Mouse (Mus musculus) ES-E14 (cell line): ENCODE measurements around the gene Nme7. TPM values are rescaled to one million over a fixed set of nuclear protein-coding genes. Genes with fewer than 3 reads are reported as not detected.

ENCODE experiments used
- DNase-seq: peaks from one replicate; pipeline ENCODE4 v3.0.0-alpha.2; 2013; ENCODE audit warnings: low read depth, low spot score
- H3K27ac ChIP-seq: 2 replicates; pipeline ENCODE4 v1.5.1; 2012; ENCODE audit warnings: low read depth, mild to moderate bottlenecking, low read length, moderate library complexity, mixed read lengths; ENCODE audit not compliant: poor library complexity, insufficient read depth, severe bottlenecking
- H3K36me3 ChIP-seq: 2 replicates; pipeline ENCODE4 v1.6.1; 2012; ENCODE audit warnings: mild to moderate bottlenecking, low read length, moderate library complexity, mixed read lengths; ENCODE audit not compliant: control insufficient read depth, poor library complexity, insufficient read depth, severe bottlenecking
- H3K4me1 ChIP-seq, 2 experiments: fragments of 150-350 bp in 1 of 2; sonication (generic) in 1 of 2; 2 replicates each; pipeline ENCODE4 v1.6.1; 2012; ENCODE audit warnings: low read length in 2 of 2, mild to moderate bottlenecking in 1 of 2, mixed read lengths in 1 of 2; ENCODE audit not compliant: control insufficient read depth in 2 of 2, insufficient read depth in 2 of 2, poor library complexity in 1 of 2
- H3K4me3 ChIP-seq, 2 experiments: fragments of 150-350 bp in 1 of 2; sonication (generic) in 1 of 2; 2 replicates each; pipeline ENCODE4 v1.5.1; 2012; ENCODE audit warnings: low read length in 2 of 2, low read depth in 1 of 2, mild to moderate bottlenecking in 1 of 2, mixed read lengths in 1 of 2; ENCODE audit not compliant: insufficient read depth in 1 of 2, poor library complexity in 1 of 2, severe bottlenecking in 1 of 2
- H3K9ac ChIP-seq: 2 replicates; pipeline ENCODE4 v1.6.1; 2012; ENCODE audit warnings: low read depth, mild to moderate bottlenecking, low read length, mixed read lengths; ENCODE audit not compliant: poor library complexity, insufficient read depth, severe bottlenecking
- H3K9me3 ChIP-seq: fragments of 150-350 bp; sonication (generic); 2 replicates; pipeline ENCODE4 v1.6.1; 2012; ENCODE audit warnings: low read depth, mild to moderate bottlenecking, low read length; ENCODE audit not compliant: control insufficient read depth, insufficient read depth
- CHD2 ChIP-seq: IDR thresholded peaks from 2 replicates; pipeline ENCODE4 v1.6.1; 2014; ENCODE audit warnings: mild to moderate bottlenecking, low read depth, low read length, inconsistent platforms
- HCFC1 ChIP-seq: IDR thresholded peaks from 2 replicates; pipeline ENCODE4 v1.6.1; 2012; ENCODE audit warnings: low read length, inconsistent platforms, borderline replicate concordance; ENCODE audit not compliant: insufficient read depth
- MAFK ChIP-seq: IDR thresholded peaks from 2 replicates; pipeline ENCODE4 v1.6.1; 2014; ENCODE audit warnings: mild to moderate bottlenecking, low read depth, low read length, inconsistent platforms; ENCODE audit not compliant: insufficient read depth
- ZC3H11A ChIP-seq: IDR thresholded peaks from 2 replicates; pipeline ENCODE4 v1.6.1; 2012; ENCODE audit warnings: low read depth, mild to moderate bottlenecking, inconsistent platforms, low read length, borderline replicate concordance
- ZNF384 ChIP-seq: IDR thresholded peaks from 2 replicates; pipeline ENCODE4 v1.6.1; 2012; ENCODE audit warnings: low read depth, low read length, inconsistent platforms
- in situ Hi-C, 2 experiments: fragments of 600-800 bp; cut with MboI; formaldehyde crosslinking; loops; one replicate each; pipeline ENCODE4 v1.15.1; 2025; ENCODE audit warnings: low sequenced_read_pairs in 2 of 2, inconsistent platforms in 1 of 2; ENCODE audit not compliant: unreplicated experiment in 2 of 2
- total RNA-seq: library from RNA; depleted of rRNA; stranded (reverse); fragments of 300-350 nt; gene quantifications from 2 replicates; pipeline ENCODE4 v1.2.3, GENCODE M21; 2012

The Nme7 gene
- total RNA-seq, 1 experiment, result 32.8 TPM

- DNase-seq, result no peak
Measured at GRCm38 (mm10) chr1:164270941-164271340, 33.0 kb upstream of the Nme7 start.

GRCm38 (mm10) chr1:164273659-164274058, 30.3 kb upstream of the Nme7 start:
- Histone ChIP-seq H3K27ac (no peak overlapping the region), H3K36me3 (no peaks in the 10 kb centered on the region), H3K4me3 (no peak overlapping the region), H3K4me1 (no peaks in the 10 kb centered on the region; a peak in 1 of 4 replicates), H3K9me3 (no peaks in the 10 kb centered on the region), H3K9ac (no peak overlapping the region)
- in situ Hi-C loops, result no loop called here
- no peak for DNase-seq
- TF ChIP-seq ZNF384 (no peak), ZC3H11A (no peak), CHD2 (no peak), MAFK (no peak), HCFC1 (no peak)

More at GRCm38 (mm10) chr1:164270941-164271340, 33.0 kb upstream of the Nme7 start:
- H3K4me3 ChIP-seq, result no peak overlapping the region
- no peak overlapping the region for H3K27ac ChIP-seq
- in situ Hi-C loops, result no loop called here
- H3K36me3 ChIP-seq, result no peaks in the 10 kb centered on the region
- no peaks in the 10 kb centered on the region for H3K9me3 ChIP-seq
- H3K4me1 ChIP-seq, result no peaks in the 10 kb centered on the region; a peak in 1 of 4 replicates
- H3K9ac ChIP-seq, result no peak overlapping the region
- TF ChIP-seq HCFC1 (no peak), ZC3H11A (no peak), ZNF384 (no peak), MAFK (no peak), CHD2 (no peak)

GRCm38 (mm10) chr1:164275455-164275954, 28.4 kb upstream of the Nme7 start, which contains the start of gene Ccdc181:
Gene Ccdc181, plus strand, starts transcription at chr1:164275585.
- H3K4me3 ChIP-seq, result peak within 1 kb of the TSS; percentile 67 to 70
- peak within 1 kb of the TSS; percentile 62 for H3K9ac ChIP-seq
- in situ Hi-C loops, result no loop called here
- DNase-seq, result peak; percentile 95
- H3K27ac ChIP-seq, result no peak within 1 kb of the TSS
- H3K9me3 ChIP-seq, result no peaks in the 10 kb centered on the region
- H3K4me1 ChIP-seq, result no peaks in the 10 kb centered on the region; a peak in 1 of 4 replicates
- TF ChIP-seq ZC3H11A (no peak), MAFK (no peak), CHD2 (no peak), ZNF384 (no peak), HCFC1 (no peak)
- no peaks in the 10 kb centered on the region for H3K36me3 ChIP-seq

- H3K27ac ChIP-seq, result no peak overlapping the region
- in situ Hi-C loops, result no loop called here
- no peak for TF ChIP-seq HCFC1
- TF ChIP-seq MAFK, result no peak
- no peak for DNase-seq
- H3K4me3 ChIP-seq, result no peak overlapping the region
- no peak overlapping the region for H3K9ac ChIP-seq
- H3K4me1 ChIP-seq, result no peaks in the 10 kb centered on the region; a peak in 1 of 4 replicates
- no peaks in the 10 kb centered on the region for H3K9me3 ChIP-seq
- no peaks in the 10 kb centered on the region for H3K36me3 ChIP-seq
Measured at GRCm38 (mm10) chr1:164276552-164276951, 27.4 kb upstream of the Nme7 start.

GRCm38 (mm10) chr1:164279332-164279731, 24.6 kb upstream of the Nme7 start:
- no peak for TF ChIP-seq MAFK
- TF ChIP-seq ZNF384, result no peak
- no peak for TF ChIP-seq CHD2
- no peak for TF ChIP-seq ZC3H11A
- no peak for TF ChIP-seq HCFC1
- H3K4me1 ChIP-seq, result no peaks in the 10 kb centered on the region; a peak in 1 of 4 replicates
- H3K36me3 ChIP-seq, result no peaks in the 10 kb centered on the region
- H3K9me3 ChIP-seq, result no peaks in the 10 kb centered on the region
- DNase-seq, result no peak
- no peak overlapping the region for H3K27ac ChIP-seq
- in situ Hi-C loops, result no loop called here
- no peak overlapping the region for H3K4me3 ChIP-seq
- no peak overlapping the region for H3K9ac ChIP-seq
